Mouse (Mus musculus) embryonic facial prominence, embryonic 14.5 days (tissue): ENCODE measurements at regions not wholly inside any gene's neighbourhood (a gene's known extent, or its start where the extent isn't known, plus 50 kb on each side); places are given as distances from the start of the nearest gene placed in this dataset.
"Not testable (repeated sequence)": the region's sequence is repeated elsewhere in the genome, so short reads cannot be mapped to it uniquely, and the experiment has no call there.

Source experiments
- ATAC-seq: fragments of 200-750 bp; cut with Nextera tagmentation; 2 replicates; pipeline ENCODE4 v1.8.0; 2017; ENCODE audit warnings: low read depth, moderate number of reproducible peaks, moderate TSS enrichment
- DNase-seq: peaks from one replicate; pipeline ENCODE4 v3.0.0-alpha.2; 2015; ENCODE audit warnings: low spot score
- H3K27ac ChIP-seq: fragments of 300-500 bp; sonication (generic); replicated peaks from 2 replicates; pipeline ENCODE4 v1.5.1; 2014; ENCODE audit warnings: low read depth, mild to moderate bottlenecking, low read length, moderate library complexity
- H3K27me3 ChIP-seq: fragments of 300-500 bp; sonication (generic); replicated peaks from 2 replicates; pipeline ENCODE4 v1.6.1; 2014; ENCODE audit warnings: low read length; ENCODE audit not compliant: control insufficient read depth, insufficient read depth
- H3K36me3 ChIP-seq: fragments of 300-500 bp; sonication (generic); 2 replicates; pipeline ENCODE4 v1.6.1; 2014; ENCODE audit warnings: low read length, mixed read lengths; ENCODE audit not compliant: control insufficient read depth, insufficient read depth
- H3K4me1 ChIP-seq: fragments of 300-500 bp; sonication (generic); 2 replicates; pipeline ENCODE4 v1.6.1; 2014; ENCODE audit warnings: antibody characterized with exemption, low read length; ENCODE audit not compliant: control insufficient read depth, insufficient read depth
- H3K4me2 ChIP-seq: fragments of 300-500 bp; sonication (generic); 2 replicates; pipeline ENCODE4 v1.6.1; 2014; ENCODE audit warnings: low read depth, mild to moderate bottlenecking, low read length, moderate library complexity, mixed read lengths
- H3K4me3 ChIP-seq: fragments of 300-500 bp; sonication (generic); 2 replicates; pipeline ENCODE4 v1.5.1; 2014; ENCODE audit warnings: low read depth, mild to moderate bottlenecking, low read length
- H3K9ac ChIP-seq: fragments of 300-500 bp; sonication (generic); 2 replicates; pipeline ENCODE4 v1.6.1; 2014; ENCODE audit warnings: low read depth, mild to moderate bottlenecking, low read length, moderate library complexity, mixed read lengths
- H3K9me3 ChIP-seq: fragments of 300-500 bp; sonication (generic); 2 replicates; pipeline ENCODE4 v1.6.1; 2016; ENCODE audit warnings: low read length; ENCODE audit not compliant: control insufficient read depth
- WGBS: fragments of 180-500 bp; shearing (Covaris S2); extraction: QIAGEN DNeasy Blood & Tissue Kit; methylation state at CpG from one replicate; pipeline ENCODE4 v1.1.7; 2014; 5-methylcytosine and 5-hydroxymethylcytosine counted together

- H3K27me3 ChIP-seq, result no peaks in the 10 kb centered on the region
- H3K4me2 ChIP-seq, result no peak overlapping the region
- H3K9ac ChIP-seq, result no peak overlapping the region
- no peak for DNase-seq
- no peaks in the 10 kb centered on the region for H3K9me3 ChIP-seq
- no peak overlapping the region for H3K4me3 ChIP-seq
- no peak overlapping the region for H3K27ac ChIP-seq
- no peaks in the 10 kb centered on the region for H3K4me1 ChIP-seq
- H3K36me3 ChIP-seq, result no peaks in the 10 kb centered on the region
- ATAC-seq, result no peak
These were observed 1200.5 kb upstream of the Tacstd2 start for GRCm38 (mm10) chr6:68736068-68736467.

- not testable (repeated sequence) for H3K27ac ChIP-seq, H3K27me3 ChIP-seq, H3K36me3 ChIP-seq, ATAC-seq, H3K4me1 ChIP-seq, H3K9me3 ChIP-seq, DNase-seq, H3K9ac ChIP-seq, H3K4me3 ChIP-seq, H3K4me2 ChIP-seq
- 74% methylated on average over 1 of the region's 1 CpGs for WGBS
These were observed 1175.5 kb upstream of the Tacstd2 start for GRCm38 (mm10) chr6:68711084-68711483.

- not testable (repeated sequence) for H3K4me3 ChIP-seq, H3K27me3 ChIP-seq, ATAC-seq, H3K9ac ChIP-seq, H3K36me3 ChIP-seq, DNase-seq, H3K27ac ChIP-seq, H3K9me3 ChIP-seq, H3K4me1 ChIP-seq, H3K4me2 ChIP-seq
These were observed 1168.8 kb upstream of the Tacstd2 start for GRCm38 (mm10) chr6:68704291-68704800.

GRCm38 (mm10) chr6:68680792-68681110, 1145.2 kb upstream of the Tacstd2 start:
- H3K9me3 ChIP-seq, H3K4me3 ChIP-seq, H3K27ac ChIP-seq, H3K27me3 ChIP-seq, H3K4me2 ChIP-seq, H3K4me1 ChIP-seq, DNase-seq, H3K36me3 ChIP-seq, H3K9ac ChIP-seq, ATAC-seq: not testable (repeated sequence)

- 74% methylated on average over 3 of the region's 3 CpGs for WGBS
- DNase-seq, result no peak
- Histone ChIP-seq H3K9me3 (no peaks in the 10 kb centered on the region), H3K9ac (no peak overlapping the region), H3K36me3 (no peaks in the 10 kb centered on the region), H3K27me3 (no peaks in the 10 kb centered on the region), H3K27ac (no peak overlapping the region), H3K4me2 (no peak overlapping the region), H3K4me1 (no peaks in the 10 kb centered on the region), H3K4me3 (no peak overlapping the region)
- no peak for ATAC-seq
These were observed 1144.6 kb upstream of the Tacstd2 start for GRCm38 (mm10) chr6:68680099-68680791.

- not testable (repeated sequence) for H3K27me3 ChIP-seq, H3K4me1 ChIP-seq, H3K9ac ChIP-seq, H3K4me3 ChIP-seq, H3K9me3 ChIP-seq, H3K4me2 ChIP-seq, H3K27ac ChIP-seq, H3K36me3 ChIP-seq, ATAC-seq
- WGBS, result 2% methylated on average over 10 of the region's 10 CpGs
- DNase-seq, result peak; percentile 7
These were observed 1132.8 kb upstream of the Tacstd2 start for GRCm38 (mm10) chr6:68668433-68668832.

- not testable (repeated sequence) for DNase-seq, H3K9ac ChIP-seq, ATAC-seq, H3K4me3 ChIP-seq, H3K4me1 ChIP-seq, H3K27ac ChIP-seq, H3K36me3 ChIP-seq, H3K9me3 ChIP-seq, H3K4me2 ChIP-seq, H3K27me3 ChIP-seq
These were observed 1096.7 kb upstream of the Tacstd2 start for GRCm38 (mm10) chr6:68632309-68632708.

GRCm38 (mm10) chr6:68631787-68632186, 1096.2 kb upstream of the Tacstd2 start:
- WGBS, result 75% methylated on average over 1 of the region's 1 CpGs
- Histone ChIP-seq H3K4me3 (no peak overlapping the region), H3K36me3 (no peaks in the 10 kb centered on the region), H3K4me2 (no peak overlapping the region), H3K27me3 (no peaks in the 10 kb centered on the region), H3K4me1 (no peaks in the 10 kb centered on the region), H3K9ac (no peak overlapping the region), H3K9me3 (no peaks in the 10 kb centered on the region), H3K27ac (no peak overlapping the region)
- no peak for ATAC-seq
- no peak for DNase-seq

- Histone ChIP-seq H3K36me3 (no peaks in the 10 kb centered on the region), H3K4me2 (no peak overlapping the region), H3K4me3 (no peak overlapping the region), H3K9ac (no peak overlapping the region), H3K9me3 (no peaks in the 10 kb centered on the region), H3K27me3 (no peaks in the 10 kb centered on the region), H3K27ac (no peak overlapping the region), H3K4me1 (no peaks in the 10 kb centered on the region)
- no peak for DNase-seq
- WGBS, result 67% methylated on average over 2 of the region's 2 CpGs
- no peak for ATAC-seq
These were observed 1070.4 kb upstream of the Tacstd2 start for GRCm38 (mm10) chr6:68606033-68606432.
